Mouse (Mus musculus): ENCODE measurements at regions not wholly inside any gene's neighbourhood (a gene's known extent, or its start where the extent isn't known, plus 50 kb on each side); places are given as distances from the start of the nearest gene placed in this dataset.
"Not testable (repeated sequence)": the region's sequence is repeated elsewhere in the genome, so short reads cannot be mapped to it uniquely, and the experiment has no call there.

- no peak for DNase-seq (ENCODE audit: low spot score in 2 of 2)
Observed at GRCm38 (mm10) chr3:84390769-84391168, 84.1 kb upstream of the Trim2 start.

GRCm38 (mm10) chr3:84388486-84388885, 81.8 kb upstream of the Trim2 start:
- DNase-seq (ENCODE audit: low spot score in 2 of 2) = no peak

- DNase-seq (ENCODE audit: low spot score in 2 of 2) = no peak
Observed at GRCm38 (mm10) chr3:84385656-84386055, 79.0 kb upstream of the Trim2 start.

GRCm38 (mm10) chr3:84383559-84383958, 76.9 kb upstream of the Trim2 start:
- DNase-seq (ENCODE audit: low spot score in 2 of 2) = peak in 1 of 2 experiments; percentile 25

- DNase-seq (ENCODE audit: low spot score in 2 of 2) = not testable (repeated sequence)
Observed at GRCm38 (mm10) chr3:84383038-84383437, 76.4 kb upstream of the Trim2 start.

- DNase-seq (ENCODE audit: low spot score in 2 of 2) = no peak
Observed at GRCm38 (mm10) chr3:84382006-84382405, 75.3 kb upstream of the Trim2 start.

- no peak for DNase-seq (ENCODE audit: low spot score in 2 of 2)
Observed at GRCm38 (mm10) chr3:84378987-84379556, 72.4 kb upstream of the Trim2 start.

- DNase-seq (ENCODE audit: low spot score in 2 of 2) = no peak
Observed at GRCm38 (mm10) chr3:84376510-84376909, 69.8 kb upstream of the Trim2 start.

- DNase-seq (ENCODE audit: low spot score in 2 of 2) = no peak
Observed at GRCm38 (mm10) chr3:84375832-84376231, 69.2 kb upstream of the Trim2 start.

GRCm38 (mm10) chr3:84371842-84372241, 65.2 kb upstream of the Trim2 start:
- no peak for DNase-seq (ENCODE audit: low spot score in 2 of 2)

- no peak for DNase-seq (ENCODE audit: low spot score in 2 of 2)
Observed at GRCm38 (mm10) chr3:84367145-84367740, 60.6 kb upstream of the Trim2 start.

GRCm38 (mm10) chr3:84358672-84359071, 52.0 kb upstream of the Trim2 start:
- DNase-seq (ENCODE audit: low spot score in 2 of 2) = no peak

- DNase-seq (ENCODE audit: low spot score in 2 of 2) = no peak
Observed at GRCm38 (mm10) chr3:84356690-84357014, 50.0 kb upstream of the Trim2 start.
